Mouse (Mus musculus) liver, postnatal 0 days (tissue): Measurements from ENCODE around the gene Ngp. TPM values are rescaled to one million over a fixed set of nuclear protein-coding genes. Genes with fewer than 3 reads are reported as not detected.

ENCODE experiments used
- ATAC-seq: fragments of 200-750 bp; cut with Nextera tagmentation; 2 replicates; pipeline ENCODE4 v1.8.0; 2017; ENCODE audit warnings: mild to moderate bottlenecking, moderate library complexity
- DNase-seq: peaks from one replicate; pipeline ENCODE4 v3.0.0-alpha.2; 2016
- H3K27ac ChIP-seq: fragments of 300-500 bp; sonication (generic); 2 replicates; pipeline ENCODE4 v1.5.1; 2014; ENCODE audit warnings: antibody characterized with exemption, moderate library complexity, mild to moderate bottlenecking, low read depth
- H3K27me3 ChIP-seq: fragments of 300-500 bp; sonication (generic); 2 replicates; pipeline ENCODE4 v1.6.1; 2014; ENCODE audit warnings: low read length, control low read depth, mixed read lengths; ENCODE audit not compliant: insufficient read depth
- H3K36me3 ChIP-seq: fragments of 300-500 bp; sonication (generic); replicated peaks from 2 replicates; pipeline ENCODE4 v1.6.1; 2014; ENCODE audit warnings: mild to moderate bottlenecking, control low read depth, low read length, moderate library complexity, mixed read lengths; ENCODE audit not compliant: insufficient read depth
- H3K4me1 ChIP-seq: fragments of 300-500 bp; sonication (generic); 2 replicates; pipeline ENCODE4 v1.6.1; 2014; ENCODE audit warnings: antibody characterized with exemption, mild to moderate bottlenecking, control low read depth; ENCODE audit not compliant: insufficient read depth
- H3K4me2 ChIP-seq: fragments of 300-500 bp; sonication (generic); 2 replicates; pipeline ENCODE4 v1.6.1; 2014; ENCODE audit warnings: low read depth, mild to moderate bottlenecking, low read length, moderate library complexity, mixed read lengths
- H3K4me3 ChIP-seq: fragments of 300-500 bp; sonication (generic); 2 replicates; pipeline ENCODE4 v1.5.1; 2014; ENCODE audit warnings: low read depth, low read length
- H3K9ac ChIP-seq: fragments of 300-500 bp; sonication (generic); replicated peaks from 2 replicates; pipeline ENCODE4 v1.6.1; 2014; ENCODE audit warnings: mild to moderate bottlenecking, moderate library complexity
- H3K9me3 ChIP-seq: fragments of 300-500 bp; sonication (generic); 2 replicates; pipeline ENCODE4 v1.6.1; 2016; ENCODE audit warnings: mild to moderate bottlenecking, control low read depth, low read length, mixed read lengths
- CTCF ChIP-seq: sonication (generic); IDR thresholded peaks from 2 replicates; pipeline ENCODE4 v1.5.1; 2016; ENCODE audit warnings: antibody characterized with exemption, low read depth
- EP300 ChIP-seq: IDR thresholded peaks from 2 replicates; pipeline ENCODE4 v1.6.1; 2016; ENCODE audit warnings: antibody characterized with exemption, low read depth, mild to moderate bottlenecking
- WGBS: fragments of 180-500 bp; shearing (Covaris S2); extraction: QIAGEN DNeasy Blood & Tissue Kit; methylation state at CpG from one replicate; pipeline ENCODE4 v1.1.7; 2014; ENCODE audit not compliant: insufficient replicate concordance; 5-methylcytosine and 5-hydroxymethylcytosine counted together
- polyA plus RNA-seq: library from polyadenylated mRNA; unstranded; fragments of >200 nt; fragmentation: Nextera tagmentation; extraction: Ambion mirVana; gene quantifications from 2 replicates; pipeline ENCODE4 v1.2.1, GENCODE M21; 2015

Ngp gene
- polyA plus RNA-seq, 1 experiment from 2014 or later, result 1,016 TPM

DNA sequence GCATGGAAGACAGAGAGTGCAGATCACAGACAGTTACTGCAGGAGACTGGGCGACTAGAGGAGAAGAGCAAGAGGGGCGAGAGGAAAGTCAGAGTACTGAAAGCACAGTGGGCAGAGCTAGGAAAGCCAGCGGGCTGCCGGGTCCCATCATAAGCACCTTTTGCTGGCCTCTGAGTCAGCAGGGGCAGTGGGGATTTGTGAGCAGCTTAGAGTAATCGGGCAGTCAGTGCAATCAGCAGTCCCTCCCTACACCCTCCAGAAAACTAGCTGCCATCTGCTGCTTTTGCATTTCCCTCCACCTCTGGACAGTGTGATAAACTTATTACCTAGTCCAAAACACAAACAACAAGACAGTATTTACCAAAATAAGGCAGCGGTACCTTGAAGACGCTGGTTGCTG is 42.8 kb downstream of the Ngp start:
- no peak overlapping the region for H3K9ac ChIP-seq
- no peak for DNase-seq
- WGBS, result 68% methylated on average over 7 of the region's 7 CpGs
- H3K4me2 ChIP-seq, result no peak overlapping the region
- H3K4me3 ChIP-seq, result no peak overlapping the region
- no peak overlapping the region for H3K27ac ChIP-seq
- H3K27me3 ChIP-seq, result no peaks in the 10 kb centered on the region
- H3K36me3 ChIP-seq, result no peaks in the 10 kb centered on the region
- TF ChIP-seq CTCF (no peak), EP300 (no peak)
- ATAC-seq, result no peak
- H3K9me3 ChIP-seq, result no peaks in the 10 kb centered on the region
- peaks cover 16% of the 10 kb centered on the region; the same call in 1 of the 2 replicates for H3K4me1 ChIP-seq

DNA sequence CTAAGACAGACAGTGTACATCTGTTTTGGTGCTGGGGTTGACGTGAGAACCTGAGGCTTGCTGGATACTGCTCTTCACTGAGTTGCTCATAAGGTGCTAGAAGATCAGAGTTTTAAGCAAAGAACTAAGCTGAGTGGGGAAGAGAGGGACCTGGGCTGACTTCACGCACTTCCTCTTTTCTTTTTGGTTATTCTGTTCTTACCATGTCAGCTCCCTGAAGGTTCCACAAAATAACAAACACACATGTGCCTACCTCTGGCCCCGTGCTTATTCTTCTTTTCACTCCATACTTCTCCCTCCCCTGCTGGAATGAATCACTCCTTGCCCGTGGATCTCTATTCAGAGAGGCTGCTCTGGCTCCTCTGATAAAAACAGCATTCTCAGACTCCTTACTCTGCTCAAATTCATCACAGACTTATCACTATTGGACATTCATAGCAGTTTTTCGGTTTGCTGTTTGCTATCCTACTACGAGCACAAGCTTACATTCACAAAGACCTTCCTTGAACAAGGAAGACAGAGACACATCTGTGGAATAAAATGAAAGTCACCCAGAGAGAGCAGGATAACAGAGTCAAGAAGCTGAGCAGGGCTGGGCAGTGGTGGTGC is 44.5 kb downstream of the Ngp start:
- WGBS, result 42% methylated on average over 6 of the region's 6 CpGs
- TF ChIP-seq CTCF (no peak), EP300 (no peak)
- DNase-seq (no peak), ATAC-seq (no peak)
- Histone ChIP-seq H3K4me2 (no peak overlapping the region), H3K27ac (no peak overlapping the region), H3K9me3 (no peaks in the 10 kb centered on the region), H3K9ac (no peak overlapping the region), H3K27me3 (no peaks in the 10 kb centered on the region), H3K4me1 (peaks cover 13% of the 10 kb centered on the region; the same call in 1 of the 2 replicates), H3K4me3 (no peak overlapping the region), H3K36me3 (no peaks in the 10 kb centered on the region)

DNA sequence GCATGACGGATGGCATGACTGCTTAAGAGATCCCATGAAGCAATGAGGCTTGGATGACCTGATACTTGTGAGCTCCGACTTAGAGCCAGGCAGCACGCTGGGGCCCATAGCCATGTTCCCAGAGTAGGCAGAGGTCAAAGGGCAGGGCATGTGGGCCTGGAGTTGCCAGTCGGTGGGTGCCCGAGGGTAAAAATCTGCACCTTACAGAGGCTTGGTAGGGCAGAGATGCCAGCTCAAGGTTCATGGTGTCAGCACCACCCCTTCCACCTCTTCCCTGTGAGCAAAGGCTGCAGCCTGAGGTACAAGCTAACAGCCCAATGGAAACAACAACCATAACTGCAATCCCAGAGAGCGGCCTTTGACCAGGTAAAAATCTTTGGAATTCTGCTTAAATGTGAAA is 45.8 kb downstream of the Ngp start:
- no peak for ATAC-seq
- TF ChIP-seq CTCF (no peak), EP300 (no peak)
- H3K27me3 ChIP-seq, result no peaks in the 10 kb centered on the region

DNA sequence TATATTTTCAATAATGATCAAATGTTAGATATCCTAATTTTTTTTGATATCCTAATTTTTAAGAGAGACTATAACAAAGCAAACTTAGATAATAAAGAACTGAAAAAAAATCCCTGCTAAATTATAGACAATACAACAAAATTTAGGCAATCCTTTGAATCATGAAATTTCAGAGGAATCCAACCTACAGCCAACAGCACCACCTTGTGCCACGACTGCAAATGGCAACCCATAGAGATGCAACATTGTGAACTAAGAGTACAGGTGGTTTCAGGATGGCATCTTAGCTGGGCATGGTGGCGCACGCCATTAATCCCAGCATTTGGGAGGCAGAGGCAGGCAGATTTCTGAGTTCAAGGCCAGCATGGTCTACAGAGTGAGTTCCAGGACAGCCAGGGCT is 46.6 kb downstream of the Ngp start:
- WGBS, result 83% methylated on average over 3 of the region's 3 CpGs
- peak; percentile 54 for DNase-seq

More for the DNA sequence above, 45.8 kb downstream of the Ngp start:
- Histone ChIP-seq H3K4me2 (no peak overlapping the region), H3K9ac (no peak overlapping the region), H3K9me3 (no peaks in the 10 kb centered on the region), H3K36me3 (no peaks in the 10 kb centered on the region), H3K4me3 (no peak overlapping the region), H3K27ac (no peak overlapping the region), H3K4me1 (peaks cover 9% of the 10 kb centered on the region; the same call in 1 of the 2 replicates)
- no peak for DNase-seq
- WGBS, result 90% methylated on average over 6 of the region's 6 CpGs

More for the DNA sequence above, 46.6 kb downstream of the Ngp start:
- Histone ChIP-seq H3K4me1 (peaks cover 4% of the 10 kb centered on the region; the same call in 1 of the 2 replicates), H3K9me3 (no peaks in the 10 kb centered on the region), H3K36me3 (no peaks in the 10 kb centered on the region), H3K4me2 (no peak overlapping the region), H3K4me3 (no peak overlapping the region), H3K27ac (no peak overlapping the region), H3K27me3 (no peaks in the 10 kb centered on the region), H3K9ac (no peak overlapping the region)
- no peak for ATAC-seq
- no peak for TF ChIP-seq EP300
- TF ChIP-seq CTCF, result peak; percentile 65

Other genes with a start within 250 kb of the Ngp start
- 0.31 and 0.41 TPM in 2 replicates for gene Cspg5, start 176.0 kb upstream of the Ngp start, polyA plus RNA-seq
- gene Elp6, start 114.6 kb upstream of the Ngp start, polyA plus RNA-seq, result 3.2 and 3.3 TPM in 2 replicates
- 42.7 and 44.4 TPM in 2 replicates for gene Scap, start 86.5 kb upstream of the Ngp start, polyA plus RNA-seq
- 3.0 and 3.3 TPM in 2 replicates for gene Ptpn23, start 11.5 kb upstream of the Ngp start, polyA plus RNA-seq
- 1.4 and 1.5 TPM in 2 replicates for gene Klhl18, start 56.9 kb downstream of the Ngp start, polyA plus RNA-seq
- 0.09 and 0.53 TPM in 2 replicates for gene Kif9, start 57.2 kb downstream of the Ngp start, polyA plus RNA-seq
- gene Setd2, start 112.8 kb downstream of the Ngp start, polyA plus RNA-seq, result 9.6 and 10.1 TPM in 2 replicates
- 1.3 and 1.4 TPM in 2 replicates for gene Nradd, start 204.7 kb downstream of the Ngp start, polyA plus RNA-seq
- gene Nbeal2, start 234.4 kb downstream of the Ngp start, polyA plus RNA-seq, result 1.5 and 2.0 TPM in 2 replicates
- gene Ccdc12, start 236.8 kb downstream of the Ngp start, polyA plus RNA-seq, result 69.3 and 71.1 TPM in 2 replicates